1 mouse cellular context compared by ENCODE assay signal in genomic region chr3:137778113-137778512, GRCm38 (mm10).
TF ChIP-seq lines count a peak whose summit lies in the region.

No protein-coding gene starts in this region.

TF ChIP-seq in CH12.LX, 34 proteins besides CTCF, POLR2A, EP300 and RAD21 (continued from another document):
- TF ChIP-seq ZKSCAN1 (IDR thresholded peaks at IDR 0.05; ENCODE audit: borderline replicate concordance, low read depth, low read length) (no peak), MAZ (IDR thresholded peaks at IDR 0.05; ENCODE audit: low read depth, low read length) (peak; percentile 66; the same call in 1 of the 2 replicates), IRF4 (IDR thresholded peaks at IDR 0.05; ENCODE audit: low read depth, low read length) (peak; percentile 41; the same call in 1 of the 2 replicates), MAFK (IDR thresholded peaks at IDR 0.05; ENCODE audit: insufficient replicate concordance, low read length) (no peak), ZMIZ1 (IDR thresholded peaks at IDR 0.05; ENCODE audit: low read depth, low read length) (no peak), USF1 (IDR thresholded peaks at IDR 0.05; ENCODE audit: low read depth, low read length) (no peak), ZNF384 (IDR thresholded peaks at IDR 0.05; ENCODE audit: low read depth, low read length) (peak; percentile 55), NELFE (IDR thresholded peaks at IDR 0.05; ENCODE audit: low read depth, low read length) (peak; percentile 44; the same call in 1 of the 2 replicates), CHD2 (IDR thresholded peaks at IDR 0.05; ENCODE audit: low read length) (no peak), USF2 (conservative IDR thresholded peaks at IDR 0.05; ENCODE audit: low read depth, low read length) (no peak), ELF1 (IDR thresholded peaks at IDR 0.05; ENCODE audit: low read depth, low read length) (no peak), PAX5 (IDR thresholded peaks at IDR 0.05; ENCODE audit: low read length) (no peak), POLR2AphosphoS2 (IDR thresholded peaks at IDR 0.05; ENCODE audit: low read depth, low read length) (no peak), TCF12 (IDR thresholded peaks at IDR 0.05; ENCODE audit: low read depth, low read length) (no peak), SIN3A (IDR thresholded peaks at IDR 0.05; ENCODE audit: low read length) (peak; percentile 83)
